Mouse (Mus musculus) left cerebral cortex, adult 18-20 months (tissue): ENCODE data around the gene Pknox2. TPM values are rescaled to one million over a fixed set of nuclear protein-coding genes. Genes with fewer than 3 reads are reported as not detected.

Source experiments
- DNase-seq, 2 experiments: peaks; one replicate each; pipeline ENCODE4 v3.0.0; 2021 to 2022; ENCODE audit warnings: low spot score in 2 of 2, mixed read lengths in 1 of 2
- total RNA-seq, 2 experiments: library from RNA; stranded (reverse); gene quantifications; 2 replicates each; pipeline ENCODE4 v1.2.3; 2021

The Pknox2 gene
- total RNA-seq, 2 experiments from 2014 or later, result 83.0 to 90.7 TPM

DNA sequence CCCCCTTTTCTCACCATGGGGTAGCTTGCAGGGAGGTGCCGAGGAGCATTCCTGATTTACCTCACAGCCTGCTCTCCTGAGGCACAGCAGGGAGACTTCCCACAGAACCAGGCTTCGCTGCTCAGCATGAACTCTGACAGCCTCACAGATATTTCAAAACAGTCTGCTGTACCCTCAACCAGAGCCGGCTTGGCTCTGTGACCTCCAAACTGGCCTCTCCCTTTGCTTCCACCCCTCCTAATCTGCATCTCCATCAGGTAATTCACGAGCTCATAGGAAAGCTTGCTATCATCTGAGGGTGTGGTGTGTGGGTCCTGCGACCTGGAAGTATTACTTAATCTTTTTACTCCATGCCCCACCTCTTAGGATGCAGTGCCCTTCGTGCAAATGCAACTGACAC is 142.5 kb downstream of the Pknox2 start:
- DNase-seq, result no peak

GRCm38 (mm10) chr9:37001935-37002535 is 145.2 kb downstream of the Pknox2 start:
- DNase-seq, result no peak

- DNase-seq, result no peak
Observed at GRCm38 (mm10) chr9:36999393-36999792, 147.8 kb downstream of the Pknox2 start.

- DNase-seq, result no peak
Observed at GRCm38 (mm10) chr9:36990626-36991368, 156.4 kb downstream of the Pknox2 start.

DNA sequence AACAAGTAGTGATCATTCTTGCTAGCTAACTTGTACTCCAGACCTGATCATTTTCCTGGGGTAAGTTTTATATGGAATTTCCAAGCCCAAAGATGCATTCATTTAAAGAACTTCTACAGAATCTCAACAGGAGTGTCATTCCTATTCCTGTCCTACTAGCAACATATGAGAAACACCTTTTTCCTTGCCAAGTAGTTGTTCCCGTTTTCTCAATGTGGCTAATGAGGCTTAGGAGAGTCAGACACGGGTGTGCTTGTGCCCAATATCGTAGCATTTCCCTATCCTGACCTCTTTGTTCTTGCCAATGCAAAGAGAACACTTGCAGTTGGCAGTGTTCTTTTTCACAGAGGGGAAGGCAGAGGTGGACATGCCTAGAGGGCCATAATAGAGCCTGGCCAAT is 157.2 kb downstream of the Pknox2 start:
- DNase-seq, result no peak

DNA sequence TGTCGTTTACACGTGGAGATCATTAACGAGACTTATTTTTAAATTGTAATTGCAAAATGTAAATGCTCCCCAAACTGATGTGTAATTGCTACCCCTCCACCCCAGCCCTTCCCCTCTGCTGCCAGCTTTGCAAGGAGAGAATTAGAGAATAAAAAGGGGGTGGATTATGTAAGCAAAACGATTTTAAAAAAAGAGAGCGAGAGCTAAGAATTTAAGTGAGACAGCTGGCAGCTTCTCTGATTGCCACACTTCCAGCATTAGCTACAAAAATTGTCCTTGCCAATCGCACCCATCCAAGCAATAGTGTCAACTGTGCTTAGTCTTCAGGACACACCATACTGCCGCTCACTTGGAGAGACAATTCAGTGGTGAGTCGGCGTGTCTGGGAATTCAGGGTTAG is 162.0 kb downstream of the Pknox2 start:
- peak; percentile 36 to 55 for DNase-seq

- no peak for DNase-seq
Observed at GRCm38 (mm10) chr9:36976596-36977362, 170.4 kb downstream of the Pknox2 start.

DNA sequence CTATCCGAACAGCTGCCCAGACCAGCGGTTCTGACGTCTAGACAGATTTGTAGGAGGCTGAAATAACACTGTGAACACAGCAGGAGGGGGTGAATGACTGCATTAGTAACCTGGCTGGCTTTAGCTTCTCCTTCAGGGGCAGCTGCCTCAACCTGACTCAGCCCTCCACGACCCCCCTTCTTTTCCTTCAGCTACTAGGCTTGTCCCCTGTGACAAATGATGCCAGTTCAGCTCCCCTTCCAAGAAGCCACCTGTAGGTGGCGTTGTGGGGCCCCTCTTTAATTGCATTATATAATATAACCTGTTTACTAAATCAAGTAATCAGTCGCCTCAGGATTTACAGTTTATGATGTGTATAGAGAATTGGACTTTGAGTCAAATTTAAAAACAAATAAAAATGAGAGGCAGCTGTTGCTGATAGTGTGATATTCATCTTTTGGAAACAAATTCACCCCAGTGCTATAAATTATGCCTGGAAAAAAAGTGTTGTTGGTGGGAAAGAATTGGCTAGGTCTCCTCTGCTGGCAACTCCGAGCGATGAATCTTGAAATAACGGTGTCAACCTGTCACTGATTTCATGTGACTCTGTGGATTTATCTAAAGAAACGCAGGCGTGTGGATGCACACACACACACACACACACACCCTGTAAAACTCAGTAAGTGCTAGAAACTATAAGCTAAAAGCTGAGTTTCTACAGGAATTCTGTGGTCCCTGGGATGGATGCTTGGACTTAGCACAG is 173.6 kb downstream of the Pknox2 start:
- peak in 1 of 2 experiments; percentile 47 for DNase-seq

GRCm38 (mm10) chr9:36972089-36972488 is 175.1 kb downstream of the Pknox2 start:
- no peak for DNase-seq

DNA sequence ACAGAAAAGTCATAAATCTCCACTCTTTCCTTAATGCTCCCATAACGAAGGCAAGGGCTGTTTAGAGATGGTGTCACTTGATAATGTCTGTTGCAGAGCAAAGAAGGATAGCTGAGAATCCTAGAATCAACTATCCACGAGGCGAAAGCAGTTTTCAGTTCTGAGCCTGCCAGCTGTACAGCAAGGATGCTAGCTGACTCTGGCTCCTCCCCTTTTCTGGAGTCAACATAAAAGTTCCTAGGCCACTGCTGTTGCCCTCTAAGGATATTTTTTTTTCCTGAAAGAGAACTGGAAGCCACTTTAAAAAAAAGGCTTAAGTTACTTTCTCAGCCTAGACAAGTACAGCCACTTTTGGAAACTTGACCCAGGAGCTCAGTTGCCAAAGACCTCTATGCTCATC is 176.1 kb downstream of the Pknox2 start:
- DNase-seq, result no peak

GRCm38 (mm10) chr9:36970651-36971050 is 176.6 kb downstream of the Pknox2 start:
- DNase-seq, result peak; percentile 88 to 96

DNA sequence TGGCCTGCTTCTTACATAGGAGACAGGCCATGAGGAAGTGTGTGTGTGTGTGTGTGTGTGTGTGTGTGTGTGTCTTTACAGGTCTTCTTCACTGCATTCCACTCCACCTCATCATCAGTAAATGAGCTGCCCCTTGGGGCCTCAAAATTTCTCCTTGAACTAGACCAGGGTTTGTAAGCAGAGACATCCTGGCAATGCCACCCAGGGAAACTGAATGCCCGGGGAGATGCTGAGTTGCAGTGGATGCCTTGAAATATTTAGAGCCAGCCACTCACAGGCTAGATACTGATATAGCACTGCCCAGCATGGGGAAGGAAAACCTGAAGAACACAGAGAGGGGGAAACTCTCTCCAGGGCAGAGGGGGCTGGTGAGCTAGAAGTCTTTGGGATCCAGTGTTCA is 178.1 kb downstream of the Pknox2 start:
- DNase-seq, result no peak

DNA sequence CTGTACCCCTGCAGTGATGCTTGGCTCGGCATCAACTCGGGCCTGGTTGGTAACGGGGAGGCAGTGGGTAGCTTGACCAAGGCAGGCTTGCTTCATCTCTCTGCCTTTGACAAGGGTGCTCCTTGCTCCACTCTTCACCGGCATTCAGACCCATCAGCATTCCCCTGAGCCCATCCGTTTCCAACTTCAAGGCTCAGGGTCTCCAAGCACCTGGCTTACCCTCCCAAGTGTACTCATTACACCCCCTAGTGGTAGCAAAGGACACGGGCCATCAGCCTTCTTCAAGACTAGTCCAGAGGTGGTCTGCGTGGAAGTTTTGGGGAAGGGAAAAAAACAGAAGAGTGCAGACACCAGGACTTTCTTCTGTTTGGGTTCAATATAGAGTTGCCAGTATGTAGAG is 178.5 kb downstream of the Pknox2 start:
- DNase-seq, result peak in 1 of 2 experiments; percentile 53

DNA sequence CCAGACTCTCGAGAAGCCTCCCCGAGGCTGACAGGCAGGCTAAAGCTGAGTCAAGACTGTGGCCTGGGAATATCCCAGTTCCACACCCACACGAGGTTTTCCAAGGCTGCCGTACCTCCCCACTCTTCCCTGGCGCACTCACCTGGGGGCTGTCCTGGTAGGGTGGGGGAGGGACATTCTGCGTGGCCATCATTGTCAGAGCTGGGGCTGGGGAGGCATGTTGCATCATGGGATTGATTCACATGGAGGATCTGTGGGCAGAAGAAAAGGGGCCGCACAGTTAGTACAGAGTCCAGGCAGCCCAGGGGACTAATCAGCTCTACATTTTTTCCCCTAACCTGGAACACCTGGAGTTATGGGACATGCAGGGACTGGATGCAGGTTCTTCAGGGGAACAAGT is 179.0 kb downstream of the Pknox2 start:
- DNase-seq, result no peak

DNA sequence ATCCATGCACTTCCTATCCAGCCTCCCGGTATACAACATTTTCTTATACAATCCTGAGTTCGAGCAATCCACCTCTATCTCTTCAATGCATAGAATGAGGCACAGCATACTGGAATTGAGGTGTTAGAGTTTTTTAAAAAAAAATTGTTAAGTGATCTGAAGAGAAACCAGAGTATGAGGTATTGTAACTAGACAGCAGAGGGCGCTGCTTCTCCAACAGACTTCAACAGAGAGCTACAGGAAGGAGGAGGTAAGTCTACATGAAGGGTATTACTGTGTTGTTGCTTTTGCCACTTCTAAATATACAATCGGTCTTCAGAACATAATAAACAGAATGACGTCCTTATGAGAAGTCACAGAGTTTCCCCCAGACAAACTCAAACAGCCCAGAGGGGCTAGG is 181.5 kb downstream of the Pknox2 start:
- DNase-seq, result no peak

GRCm38 (mm10) chr9:36964230-36964629 is 183.0 kb downstream of the Pknox2 start:
- DNase-seq, result no peak

- no peak for DNase-seq
Observed at GRCm38 (mm10) chr9:36963512-36963911, 183.7 kb downstream of the Pknox2 start.

- DNase-seq, result no peak
Observed at GRCm38 (mm10) chr9:36961874-36962273, 185.3 kb downstream of the Pknox2 start.

GRCm38 (mm10) chr9:36961153-36961552 is 186.1 kb downstream of the Pknox2 start:
- no peak for DNase-seq

GRCm38 (mm10) chr9:36951133-36951484 is 196.1 kb downstream of the Pknox2 start:
- DNase-seq, result no peak

DNA sequence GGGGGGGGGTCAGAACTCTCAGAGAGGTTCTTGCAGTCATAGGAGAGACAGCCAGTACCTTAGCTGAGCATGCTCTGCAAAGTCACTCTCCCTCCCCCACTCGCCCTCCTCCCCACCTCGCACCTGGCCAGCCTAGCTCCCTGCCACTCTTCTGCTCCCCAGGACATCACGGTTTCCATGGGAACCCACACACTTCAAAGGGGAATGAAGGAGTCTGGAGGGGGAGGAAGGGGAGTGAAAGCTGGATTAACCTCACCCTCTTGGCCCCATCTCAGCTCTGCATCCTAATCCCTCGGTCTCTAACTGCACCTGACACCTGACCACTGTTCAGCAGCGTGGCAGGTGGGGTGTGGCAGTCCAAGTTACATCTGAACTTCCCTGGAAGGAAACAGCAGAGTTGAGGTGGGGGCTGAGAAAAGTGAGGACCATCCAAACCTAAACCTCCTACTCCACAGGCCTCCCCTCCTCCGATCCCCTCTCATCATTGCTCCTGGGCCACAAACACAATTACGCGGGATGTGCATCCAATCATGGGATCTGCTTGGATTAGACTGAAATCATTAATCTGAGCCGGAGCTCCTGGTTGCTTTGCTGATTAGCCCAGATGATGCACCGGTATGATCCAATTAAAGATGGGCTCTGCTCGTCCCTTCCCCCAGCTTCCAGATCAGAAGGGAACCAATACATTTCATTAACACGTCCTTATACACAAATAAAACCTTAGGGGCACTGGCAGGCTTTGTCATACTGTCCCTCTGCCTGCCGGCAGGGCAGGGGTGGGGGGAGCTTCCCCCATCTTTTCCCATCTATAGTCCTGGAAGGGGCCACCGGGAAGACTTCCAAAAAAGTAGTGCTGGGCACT is 196.7 kb downstream of the Pknox2 start:
- DNase-seq, result no peak
